Mouse (Mus musculus) MEL-GATA-1-ER (cell line): ENCODE measurements around the gene Gm10490.
"Not testable (repeated sequence)": the region's sequence is repeated elsewhere in the genome, so short reads cannot be mapped to it uniquely, and the experiment has no call there.

Experiments
- DNase-seq: peaks from one replicate; pipeline ENCODE4 v3.0.0-alpha.2; 2012; ENCODE audit warnings: low read depth; ENCODE audit errors: extremely low read depth

Gene Gm10490

DNA sequence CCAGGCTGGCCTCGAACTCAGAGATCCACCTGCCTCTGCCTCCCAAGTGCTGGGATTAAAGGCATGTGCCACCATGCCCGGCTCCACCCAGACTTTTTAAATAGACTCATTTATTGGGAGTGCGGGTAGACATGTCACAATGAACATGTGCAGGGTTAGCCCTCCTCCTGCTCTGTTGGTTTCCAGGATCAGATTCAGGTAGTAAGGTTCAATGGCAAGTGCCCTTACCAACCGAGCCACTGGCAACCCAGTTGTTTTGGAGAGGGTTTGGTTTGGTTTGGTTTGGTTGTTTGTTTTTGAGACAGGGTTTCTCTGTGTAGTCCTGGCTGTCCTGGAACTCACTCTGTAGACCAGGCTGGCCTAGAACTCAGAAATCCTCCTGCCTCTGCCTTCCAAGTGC, at the start of gene Gm10490:
TSS of gene Gm10490 (plus strand) at position 301 of the 400 bp plus-strand sequence.
- not testable (repeated sequence) for DNase-seq

DNA sequence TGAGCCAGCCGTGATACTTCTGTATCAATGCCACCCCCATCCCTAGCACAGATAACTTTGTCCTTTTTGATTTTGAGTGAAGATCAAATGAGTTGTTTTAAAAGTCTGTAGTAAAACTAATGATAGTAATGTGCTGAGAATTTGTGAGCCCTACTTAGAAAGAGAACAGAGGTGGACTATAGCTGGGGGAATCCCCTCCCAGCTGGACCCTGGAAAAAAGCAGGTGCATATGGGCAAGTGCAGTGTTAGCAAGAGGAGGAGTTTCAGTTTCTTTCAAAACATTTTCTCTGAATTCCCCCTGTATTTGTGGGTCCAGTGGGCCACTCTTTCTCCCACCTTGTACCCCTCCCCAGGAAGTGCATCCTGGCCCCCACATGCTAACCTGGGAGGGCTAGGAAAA, 46.2 kb upstream of the Gm10490 start:
- DNase-seq: no peak

GRCm38 (mm10) chrX:7864551-7864950, 44.8 kb upstream of the Gm10490 start:
- no peak for DNase-seq

DNA sequence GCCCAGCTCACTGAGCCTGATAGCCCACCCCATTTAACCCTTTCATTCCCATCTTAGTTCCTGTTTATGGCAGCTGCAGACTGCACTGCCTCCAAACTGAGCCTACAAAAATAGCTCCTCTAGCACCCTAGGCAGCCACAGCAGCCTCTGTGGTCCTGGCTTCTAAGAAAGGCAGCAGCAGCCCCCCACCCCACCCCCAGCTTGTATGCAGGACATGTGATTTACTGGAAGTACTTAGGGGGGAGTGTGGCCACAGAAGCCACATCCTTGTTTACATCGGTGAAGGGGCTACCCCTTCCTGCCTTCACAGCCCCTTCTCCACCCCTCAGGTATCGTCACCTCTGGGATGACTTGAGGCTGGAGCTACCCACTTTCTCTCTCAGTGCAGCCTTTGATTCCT, 44.0 kb upstream of the Gm10490 start:
- no peak for DNase-seq

- DNase-seq: no peak
Measured at GRCm38 (mm10) chrX:7865786-7866185, 43.6 kb upstream of the Gm10490 start.

DNA sequence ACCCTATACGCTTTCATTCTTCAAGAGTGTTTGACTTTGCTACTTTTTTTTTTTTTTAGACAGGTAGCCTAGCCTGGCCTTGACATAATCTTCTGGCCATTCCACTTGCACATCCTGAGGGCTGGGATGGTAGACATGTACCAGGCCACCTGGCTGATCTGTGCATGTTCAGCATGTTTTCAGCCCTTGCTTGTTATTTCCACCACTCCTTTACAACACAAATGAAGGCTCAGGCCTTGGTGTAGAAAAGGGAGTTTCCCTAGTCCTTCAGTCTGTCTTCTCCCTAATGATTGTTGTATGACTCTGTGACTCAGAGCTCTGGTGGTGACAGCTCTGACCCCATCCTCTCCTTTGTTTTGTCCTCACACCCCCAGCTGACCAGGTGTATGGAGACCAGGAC, 42.2 kb upstream of the Gm10490 start:
- no peak for DNase-seq

DNA sequence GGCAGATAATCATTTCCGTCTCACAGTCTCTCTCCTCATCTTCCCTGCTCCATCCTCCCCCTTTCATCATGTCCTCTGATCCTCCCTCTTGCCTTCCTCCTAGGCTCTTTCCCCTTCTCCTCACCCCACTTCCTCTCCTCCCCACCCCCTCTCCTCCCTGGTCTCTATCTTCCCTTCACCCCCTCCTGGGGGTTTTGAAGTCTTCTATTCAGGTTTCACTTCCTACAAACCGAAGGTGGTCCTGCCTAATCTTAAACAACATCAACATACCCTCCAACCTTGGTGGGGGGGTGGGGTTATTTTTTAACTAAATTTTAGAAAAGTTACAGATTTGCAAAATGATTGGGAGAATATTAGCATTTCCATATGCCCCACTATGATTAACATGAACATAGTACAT, 40.8 kb upstream of the Gm10490 start:
- DNase-seq: no peak

DNA sequence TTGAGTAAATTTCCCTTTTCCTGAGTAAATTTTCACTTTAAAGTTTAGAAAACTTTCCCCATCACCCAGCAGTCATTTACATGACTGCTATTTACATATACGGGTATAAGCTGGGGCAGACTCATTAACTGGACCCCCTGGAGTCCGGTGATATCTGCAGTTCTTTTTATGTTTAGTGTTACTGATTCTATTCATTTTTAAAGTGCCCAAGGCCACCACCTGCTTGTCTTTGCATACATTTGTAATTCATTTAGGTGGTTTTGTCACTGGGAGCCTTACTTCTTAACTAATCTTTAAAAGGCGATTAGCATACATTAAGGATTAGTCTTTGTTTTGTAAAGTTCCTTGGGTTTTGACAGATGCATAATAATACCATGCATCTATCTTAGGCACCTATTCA, 39.5 kb upstream of the Gm10490 start:
- DNase-seq: no peak

DNA sequence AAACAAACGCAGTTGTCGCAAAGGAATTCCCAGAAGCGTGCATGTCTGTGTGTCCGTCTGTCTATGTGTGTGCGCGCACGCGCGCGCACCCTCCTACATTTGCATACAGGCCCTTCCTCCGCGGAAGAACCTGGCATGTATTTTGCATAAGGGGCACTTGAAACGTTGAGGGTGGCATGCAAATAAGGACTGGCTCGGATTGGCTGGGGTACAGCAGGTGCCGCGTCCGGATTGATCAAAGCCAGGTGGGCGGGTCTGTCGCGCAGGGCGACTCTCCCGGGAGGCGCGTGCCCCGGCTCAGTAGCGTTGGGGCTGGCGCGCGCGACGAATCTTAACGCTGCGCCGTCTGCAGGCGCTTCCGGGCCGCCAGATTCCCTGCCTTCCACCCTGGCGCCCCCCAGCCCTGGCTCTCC, 31.3 kb upstream of the Gm10490 start, which contains the start of gene Pim2:
TSS of gene Pim2 (plus strand) at position 256 of the 413 bp plus-strand sequence.
- peak; percentile 97 for DNase-seq

GRCm38 (mm10) chrX:7878495-7878894, 30.8 kb upstream of the Gm10490 start:
- DNase-seq: no peak

- peak; percentile 69 for DNase-seq
Measured at GRCm38 (mm10) chrX:7879819-7880218, 29.5 kb upstream of the Gm10490 start.

DNA sequence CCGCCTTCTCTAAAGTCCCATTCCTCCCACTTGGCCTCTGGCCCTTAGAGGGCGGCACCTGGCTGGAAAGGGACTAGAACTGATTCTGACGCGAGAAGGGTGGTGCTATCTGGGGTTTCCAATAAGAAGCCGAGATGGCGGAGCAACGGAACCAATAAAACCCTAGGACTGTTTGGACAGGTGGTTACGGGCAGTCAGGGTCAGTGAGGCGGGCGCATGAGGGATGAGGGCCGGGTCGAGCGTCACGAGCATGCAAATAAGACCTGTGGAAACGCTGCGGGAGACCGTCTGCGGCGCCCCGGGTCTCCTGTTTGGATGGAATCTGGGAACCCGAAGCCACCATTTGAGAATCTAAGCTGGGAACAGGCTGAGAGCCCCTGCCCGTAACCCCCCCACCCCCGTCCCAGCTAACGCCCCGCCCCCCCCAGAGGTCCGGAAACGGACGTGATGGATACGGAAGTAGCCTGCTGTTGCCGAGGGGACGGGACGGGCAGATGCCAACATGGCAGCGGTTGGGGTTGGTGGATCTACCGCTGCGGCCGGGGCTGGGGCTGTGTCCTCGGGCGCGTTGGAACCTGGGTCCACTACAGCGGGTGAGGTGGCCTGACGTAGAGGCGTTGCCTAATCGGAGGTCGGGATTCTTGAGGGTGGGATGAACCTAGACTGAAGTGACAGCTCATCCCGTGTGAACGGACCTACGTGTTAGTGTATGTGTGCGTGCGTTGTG, 25.3 kb upstream of the Gm10490 start, which contains the start of gene Slc35a2:
TSS of gene Slc35a2 (plus strand) at position 188 of the 727 bp plus-strand sequence.
- peak; percentile 84 for DNase-seq

DNA sequence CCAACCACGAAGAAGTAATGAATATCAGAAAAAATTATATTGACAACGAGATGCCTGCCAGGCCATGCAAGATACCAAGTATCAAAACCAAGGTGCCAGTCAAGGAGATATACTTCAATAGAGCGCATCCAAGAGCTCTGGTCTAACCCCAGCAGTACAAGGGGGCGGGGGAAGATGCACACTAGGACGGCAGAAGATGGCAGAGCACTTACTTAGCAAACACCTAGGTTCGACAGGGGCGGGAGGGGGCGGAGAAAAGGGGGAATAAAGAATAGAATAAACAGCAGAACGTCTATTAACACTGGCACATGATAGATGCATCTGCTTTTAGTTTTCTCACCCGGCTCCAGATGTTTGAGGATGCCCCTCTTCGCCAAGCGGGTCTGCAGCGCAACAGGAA, 11.1 kb upstream of the Gm10490 start:
- no peak for DNase-seq

- peak; percentile 97 for DNase-seq
Measured at GRCm38 (mm10) chrX:7898880-7899874, 10.2 kb upstream of the Gm10490 start, which contains the start of the genes Pqbp1 and Timm17b. Pqbp1 (minus strand) TSS chrX:7899269. Timm17b (plus strand) TSS chrX:7899357.

- DNase-seq: no peak
Measured at GRCm38 (mm10) chrX:7904441-7904840, 4.9 kb upstream of the Gm10490 start.

GRCm38 (mm10) chrX:7907735-7908134, 1.6 kb upstream of the Gm10490 start, which contains the start of gene Gm10491:
Gm10491 (minus strand) TSS chrX:7907835.
- DNase-seq: no peak

DNA sequence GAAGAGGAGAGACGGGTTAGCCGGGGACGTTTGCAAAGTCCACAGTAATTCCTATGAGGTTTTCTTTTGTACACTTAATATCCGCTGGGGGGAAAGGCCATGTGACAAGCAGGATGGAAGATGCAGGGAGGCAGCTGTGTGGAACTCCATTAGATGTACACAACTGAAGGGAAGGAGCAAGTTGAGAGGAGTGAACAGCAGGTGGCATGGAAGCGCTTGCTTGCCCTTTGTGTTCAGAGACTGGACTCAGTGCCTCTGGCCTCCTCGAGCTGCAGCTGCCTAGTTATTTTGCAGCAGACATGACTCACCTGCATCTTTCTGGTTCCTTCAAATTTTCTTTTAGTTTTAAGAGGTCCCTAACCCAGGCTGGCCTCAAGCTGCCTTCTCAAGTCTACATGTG, 1.1 kb downstream of the Gm10490 start:
- no peak for DNase-seq

DNA sequence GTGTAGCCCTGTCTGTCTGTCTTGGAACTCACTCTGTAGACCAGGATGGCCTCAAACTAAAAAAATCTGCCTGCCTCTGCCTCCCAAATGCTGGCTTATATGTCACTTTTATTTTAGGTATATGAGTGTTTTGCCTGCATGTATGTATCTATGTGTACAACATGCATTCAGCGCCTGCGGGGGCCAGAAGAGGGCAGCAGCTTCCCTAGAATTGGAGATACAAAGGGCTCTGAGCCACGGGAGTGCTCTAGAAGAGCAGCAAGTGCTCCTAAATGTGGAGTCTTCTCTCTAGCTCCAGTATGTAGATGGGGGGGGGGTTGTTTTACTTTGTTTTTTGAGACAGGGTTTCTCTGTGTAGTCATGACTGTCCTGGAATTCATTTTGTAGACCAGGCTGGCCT, 6.3 kb downstream of the Gm10490 start:
- not testable (repeated sequence) for DNase-seq

- DNase-seq: not testable (repeated sequence)
Measured at GRCm38 (mm10) chrX:7917960-7918359, 8.6 kb downstream of the Gm10490 start.

DNA sequence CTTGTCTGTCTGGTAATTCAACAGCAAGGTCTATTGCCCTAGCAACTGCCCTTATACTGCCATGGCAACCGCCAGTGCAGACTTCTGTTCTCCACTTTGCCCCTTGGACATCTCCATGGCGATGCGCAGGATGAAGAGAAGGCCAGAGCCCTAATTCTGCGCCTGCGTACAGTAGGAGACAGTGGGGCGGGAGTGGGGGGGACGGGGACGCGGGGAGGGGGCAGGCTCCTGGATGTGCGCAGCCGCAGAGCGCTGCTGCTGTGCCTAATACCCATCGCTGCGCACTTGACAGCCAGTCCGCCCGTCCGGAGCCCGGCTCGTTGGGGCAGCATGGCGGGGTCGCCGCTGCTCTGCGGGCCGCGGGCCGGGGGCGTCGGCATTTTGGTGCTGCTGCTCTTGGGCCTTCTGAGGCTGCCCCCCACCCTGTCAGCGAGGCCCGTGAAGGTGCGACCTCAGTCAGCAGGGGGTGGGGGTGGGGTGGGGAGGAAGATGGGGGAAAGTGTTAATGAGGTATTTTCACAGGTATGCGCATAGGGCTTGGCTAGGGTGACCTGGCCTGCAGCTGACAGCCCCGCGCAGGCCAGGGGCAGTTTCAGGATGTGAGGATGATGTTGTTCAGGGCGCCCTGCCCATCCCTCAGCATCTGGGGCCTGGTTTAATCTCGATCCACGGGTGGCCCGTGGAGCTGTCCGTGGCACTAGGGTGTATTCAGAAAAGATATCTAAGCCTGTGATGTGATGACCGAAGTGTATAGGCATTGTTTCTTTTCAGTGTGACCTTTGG, 10.4 kb downstream of the Gm10490 start, which contains the start of gene Pcsk1n:
TSS of gene Pcsk1n (plus strand) at position 222 of the 783 bp plus-strand sequence.
- no peak for DNase-seq

- no peak for DNase-seq
Measured at GRCm38 (mm10) chrX:7922032-7922431, 12.7 kb downstream of the Gm10490 start.
